Mouse (Mus musculus): ENCODE results near the gene Olfr1358. TPM values are rescaled to one million over a fixed set of nuclear protein-coding genes. Genes with fewer than 3 reads are reported as not detected.

The Olfr1358 gene
- polyA plus RNA-seq, 1 experiment from 2014 or later: not detected

- Histone ChIP-seq H3K4me3 (replicated peaks; ENCODE audit: low read depth, low read length) (no peak overlapping the region), H3K36me3 (ENCODE audit: insufficient read depth, low read length) (no peaks in the 10 kb centered on the region), H3K27me3 (ENCODE audit: insufficient read depth, low read length) (no peaks in the 10 kb centered on the region), H3K4me1 (replicated peaks; ENCODE audit: insufficient read depth, low read length) (no peaks in the 10 kb centered on the region), H3K4me2 (ENCODE audit: low read length) (no peak overlapping the region), H3K27ac (no peak overlapping the region), H3K9me3 (replicated peaks; ENCODE audit: low read length) (no peaks in the 10 kb centered on the region), H3K9ac (ENCODE audit: low read depth, low read length) (no peak overlapping the region)
- ATAC-seq (replicated peaks; ENCODE audit: low FRiP score, low read depth) (no peak), DNase-seq (ENCODE audit: low spot score) (no peak)
- no peak for TF ChIP-seq CTCF (IDR thresholded peaks at IDR 0.05; ENCODE audit: low read depth)
- 78% methylated on average over 1 of the region's 1 CpGs for WGBS
Measured at GRCm38 (mm10) chr10:78565070-78565469, 47.8 kb downstream of the Olfr1358 start.

- 77% methylated on average over 3 of the region's 3 CpGs for WGBS
- H3K27me3 ChIP-seq (ENCODE audit: insufficient read depth, low read length): no peaks in the 10 kb centered on the region
- no peak for TF ChIP-seq CTCF (IDR thresholded peaks at IDR 0.05; ENCODE audit: low read depth)
- ATAC-seq (replicated peaks; ENCODE audit: low FRiP score, low read depth) (no peak), DNase-seq (ENCODE audit: low spot score) (no peak)
- no peaks in the 10 kb centered on the region for H3K4me1 ChIP-seq (replicated peaks; ENCODE audit: insufficient read depth, low read length)
- H3K36me3 ChIP-seq (ENCODE audit: insufficient read depth, low read length): no peaks in the 10 kb centered on the region
- H3K27ac ChIP-seq: no peak overlapping the region
- H3K4me2 ChIP-seq (ENCODE audit: low read length): no peak overlapping the region
- no peak overlapping the region for H3K9ac ChIP-seq (ENCODE audit: low read depth, low read length)
- H3K4me3 ChIP-seq (replicated peaks; ENCODE audit: low read depth, low read length): no peak overlapping the region
- H3K9me3 ChIP-seq (replicated peaks; ENCODE audit: low read length): no peaks in the 10 kb centered on the region
Measured at GRCm38 (mm10) chr10:78569191-78569590, 52.0 kb downstream of the Olfr1358 start.

- no peak for TF ChIP-seq CTCF (IDR thresholded peaks at IDR 0.05; ENCODE audit: low read depth)
- WGBS: 39% methylated on average over 3 of the region's 3 CpGs
- Histone ChIP-seq H3K4me2 (ENCODE audit: low read length) (no peak overlapping the region), H3K4me3 (replicated peaks; ENCODE audit: low read depth, low read length) (no peak overlapping the region), H3K4me1 (replicated peaks; ENCODE audit: insufficient read depth, low read length) (no peaks in the 10 kb centered on the region), H3K9me3 (replicated peaks; ENCODE audit: low read length) (no peaks in the 10 kb centered on the region), H3K27ac (no peak overlapping the region), H3K27me3 (ENCODE audit: insufficient read depth, low read length) (no peaks in the 10 kb centered on the region), H3K9ac (ENCODE audit: low read depth, low read length) (no peak overlapping the region), H3K36me3 (ENCODE audit: insufficient read depth, low read length) (no peaks in the 10 kb centered on the region)
- ATAC-seq (replicated peaks; ENCODE audit: low FRiP score, low read depth): no peak
- no peak for DNase-seq (ENCODE audit: low spot score)
Measured at GRCm38 (mm10) chr10:78569686-78570085, 52.5 kb downstream of the Olfr1358 start.

Small RNA genes lying within 50 kb of the gene (microRNA-seq; reads per million reads assigned to microRNA genes)
- not detected for gene Gm27541

Other genes starting within 250 kb of the Olfr1358 start
- 140 and 144 TPM in 2 replicates for gene Agpat3, start 164.9 kb upstream of the Olfr1358 start, polyA plus RNA-seq (2015; fragmentation: Nextera tagmentation; extraction: Ambion mirVana)
- 232 and 262 TPM in 2 replicates for gene Rrp1, start 104.4 kb upstream of the Olfr1358 start, polyA plus RNA-seq (2015; fragmentation: Nextera tagmentation; extraction: Ambion mirVana)
- gene Cstb, start 91.8 kb upstream of the Olfr1358 start, polyA plus RNA-seq (2015; fragmentation: Nextera tagmentation; extraction: Ambion mirVana): 402 and 433 TPM in 2 replicates
- 24.0 and 25.2 TPM in 2 replicates for gene Pdxk, start 52.5 kb upstream of the Olfr1358 start, polyA plus RNA-seq (2015; fragmentation: Nextera tagmentation; extraction: Ambion mirVana)
- 57.4 and 60.9 TPM in 2 replicates for gene Ilvbl, start 56.9 kb downstream of the Olfr1358 start, polyA plus RNA-seq (2015; fragmentation: Nextera tagmentation; extraction: Ambion mirVana)
- gene Syde1, start 74.5 kb downstream of the Olfr1358 start, polyA plus RNA-seq (2015; fragmentation: Nextera tagmentation; extraction: Ambion mirVana): 12.8 and 13.8 TPM in 2 replicates
- not detected in 2 replicates for gene Olfr1357, start 100.6 kb downstream of the Olfr1358 start, polyA plus RNA-seq (2015; fragmentation: Nextera tagmentation; extraction: Ambion mirVana)
- not detected in 2 replicates for gene Casp14, start 200.9 kb downstream of the Olfr1358 start, polyA plus RNA-seq (2015; fragmentation: Nextera tagmentation; extraction: Ambion mirVana)
- not detected in 2 replicates for gene Ccdc105, start 235.6 kb downstream of the Olfr1358 start, polyA plus RNA-seq (2015; fragmentation: Nextera tagmentation; extraction: Ambion mirVana)